Mouse (Mus musculus): ENCODE measurements at regions not wholly inside any gene's neighbourhood (a gene's known extent, or its start where the extent isn't known, plus 50 kb on each side); places are given as distances from the start of the nearest gene placed in this dataset.

DNA sequence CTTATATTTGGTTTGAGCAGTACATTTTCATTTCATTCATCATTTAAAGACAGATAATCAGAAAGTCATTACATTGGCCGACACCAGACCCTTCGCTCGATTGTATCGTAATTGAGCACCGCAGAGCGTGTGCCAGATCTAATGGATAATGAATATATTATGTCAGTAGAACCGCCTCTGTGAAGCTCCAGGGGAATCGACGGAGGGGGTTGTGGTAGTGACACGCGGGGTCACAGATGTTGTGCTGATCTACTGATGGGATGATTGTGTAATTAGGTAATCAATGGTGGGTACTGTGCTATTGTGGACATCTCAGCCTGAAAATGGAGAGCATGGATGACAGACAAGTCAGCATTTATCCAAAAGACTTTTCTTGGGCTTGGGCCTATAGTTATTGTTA lies 414.3 kb upstream of the Tenm2 start:
- WGBS (ENCODE audit: insufficient replicate concordance): 72% methylated on average over 11 of the region's 11 CpGs
- H3K9ac ChIP-seq (ENCODE audit: low read depth, low read length): no peak overlapping the region
- no peak overlapping the region for H3K27ac ChIP-seq (ENCODE audit: low read length)
- no peaks in the 10 kb centered on the region for H3K4me1 ChIP-seq (ENCODE audit: control insufficient read depth, low read depth, low read length)
- no peak overlapping the region for H3K4me3 ChIP-seq (ENCODE audit: low read depth, low read length)
- no peak for ATAC-seq (ENCODE audit: low read depth)
- no peaks in the 10 kb centered on the region for H3K9me3 ChIP-seq (replicated peaks; ENCODE audit: control insufficient read depth, low read length)
- H3K4me2 ChIP-seq (ENCODE audit: low read depth, low read length): no peak overlapping the region
- no peaks in the 10 kb centered on the region for H3K36me3 ChIP-seq (ENCODE audit: control insufficient read depth, insufficient read depth)
- H3K27me3 ChIP-seq (ENCODE audit: control insufficient read depth, insufficient read depth, low read depth, low read length): no peaks in the 10 kb centered on the region

- no peaks in the 10 kb centered on the region for H3K36me3 ChIP-seq (ENCODE audit: control insufficient read depth, insufficient read depth)
- no peak for ATAC-seq (ENCODE audit: low read depth)
- no peak overlapping the region for H3K9ac ChIP-seq (ENCODE audit: low read depth, low read length)
- no peak overlapping the region for H3K4me3 ChIP-seq (ENCODE audit: low read depth, low read length)
- no peaks in the 10 kb centered on the region for H3K4me1 ChIP-seq (ENCODE audit: control insufficient read depth, low read depth, low read length)
- H3K27me3 ChIP-seq (ENCODE audit: control insufficient read depth, insufficient read depth, low read depth, low read length): no peaks in the 10 kb centered on the region
- H3K27ac ChIP-seq (ENCODE audit: low read length): no peak overlapping the region
- H3K9me3 ChIP-seq (replicated peaks; ENCODE audit: control insufficient read depth, low read length): no peaks in the 10 kb centered on the region
- WGBS (ENCODE audit: insufficient replicate concordance): 51% methylated on average over 2 of the region's 2 CpGs
- no peak overlapping the region for H3K4me2 ChIP-seq (ENCODE audit: low read depth, low read length)
Measured at GRCm38 (mm10) chr11:37623290-37623689, 387.5 kb upstream of the Tenm2 start.

DNA sequence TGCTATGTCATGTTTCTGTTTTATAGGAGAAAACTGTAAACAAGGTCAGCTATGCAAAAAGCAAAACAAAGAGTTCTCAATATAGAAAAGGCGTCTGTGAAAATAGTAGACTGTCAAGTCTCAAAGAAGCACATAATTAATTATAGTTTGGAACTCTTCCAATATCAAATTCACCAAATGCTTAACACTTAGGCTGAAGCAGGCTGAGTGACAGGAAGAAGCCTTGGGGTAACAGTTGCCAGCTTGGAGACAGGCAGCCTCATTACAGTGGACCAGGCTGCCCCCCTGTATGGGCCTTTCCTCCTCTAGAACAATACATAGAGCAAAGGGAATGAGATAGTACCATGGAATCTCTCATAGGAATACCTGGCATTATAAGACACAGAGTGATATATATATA lies 364.8 kb upstream of the Tenm2 start:
- WGBS (ENCODE audit: insufficient replicate concordance): 65% methylated on average over 1 of the region's 1 CpGs
- Histone ChIP-seq H3K27me3 (ENCODE audit: control insufficient read depth, insufficient read depth, low read depth, low read length) (no peaks in the 10 kb centered on the region), H3K9ac (ENCODE audit: low read depth, low read length) (no peak overlapping the region), H3K36me3 (ENCODE audit: control insufficient read depth, insufficient read depth) (no peaks in the 10 kb centered on the region), H3K9me3 (replicated peaks; ENCODE audit: control insufficient read depth, low read length) (no peaks in the 10 kb centered on the region), H3K4me1 (ENCODE audit: control insufficient read depth, low read depth, low read length) (no peaks in the 10 kb centered on the region), H3K27ac (ENCODE audit: low read length) (no peak overlapping the region), H3K4me3 (ENCODE audit: low read depth, low read length) (no peak overlapping the region), H3K4me2 (ENCODE audit: low read depth, low read length) (no peak overlapping the region)
- ATAC-seq (ENCODE audit: low read depth): no peak

DNA sequence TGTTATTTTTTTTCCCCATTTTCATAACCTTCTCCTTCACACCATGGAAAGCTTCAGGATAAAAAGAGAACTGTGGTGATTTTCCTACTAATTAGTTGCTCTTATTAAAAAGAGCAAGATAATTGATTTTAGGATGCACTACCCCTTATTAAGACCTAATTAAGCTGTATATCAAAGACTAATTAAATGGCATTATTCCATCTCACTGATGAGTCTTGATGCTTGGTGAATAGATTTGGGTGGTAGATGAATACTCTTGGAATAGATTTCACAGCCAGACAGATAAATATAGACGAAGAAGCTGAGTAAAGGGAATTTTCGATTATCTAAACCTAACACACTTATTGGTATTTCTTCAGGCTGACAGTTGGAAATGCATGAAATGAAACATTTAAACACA lies 346.5 kb upstream of the Tenm2 start:
- Histone ChIP-seq H3K9me3 (replicated peaks; ENCODE audit: control insufficient read depth, low read length) (no peaks in the 10 kb centered on the region), H3K4me2 (ENCODE audit: low read depth, low read length) (no peak overlapping the region), H3K27me3 (ENCODE audit: control insufficient read depth, insufficient read depth, low read depth, low read length) (no peaks in the 10 kb centered on the region), H3K9ac (ENCODE audit: low read depth, low read length) (no peak overlapping the region), H3K36me3 (ENCODE audit: control insufficient read depth, insufficient read depth) (no peaks in the 10 kb centered on the region), H3K4me1 (ENCODE audit: control insufficient read depth, low read depth, low read length) (no peaks in the 10 kb centered on the region), H3K27ac (ENCODE audit: low read length) (no peak overlapping the region), H3K4me3 (ENCODE audit: low read depth, low read length) (no peak overlapping the region)
- ATAC-seq (ENCODE audit: low read depth): no peak
- WGBS (ENCODE audit: insufficient replicate concordance): 35% methylated on average over 2 of the region's 2 CpGs

GRCm38 (mm10) chr11:37533624-37534023 lies 297.9 kb upstream of the Tenm2 start:
- Histone ChIP-seq H3K27me3 (ENCODE audit: control insufficient read depth, insufficient read depth, low read depth, low read length) (no peaks in the 10 kb centered on the region), H3K9me3 (replicated peaks; ENCODE audit: control insufficient read depth, low read length) (no peaks in the 10 kb centered on the region), H3K4me1 (ENCODE audit: control insufficient read depth, low read depth, low read length) (no peaks in the 10 kb centered on the region), H3K4me2 (ENCODE audit: low read depth, low read length) (no peak overlapping the region), H3K27ac (ENCODE audit: low read length) (no peak overlapping the region), H3K36me3 (ENCODE audit: control insufficient read depth, insufficient read depth) (no peaks in the 10 kb centered on the region), H3K4me3 (ENCODE audit: low read depth, low read length) (no peak overlapping the region), H3K9ac (ENCODE audit: low read depth, low read length) (no peak overlapping the region)
- 51% methylated on average over 2 of the region's 2 CpGs for WGBS (ENCODE audit: insufficient replicate concordance)
- no peak for ATAC-seq (ENCODE audit: low read depth)

GRCm38 (mm10) chr11:37532476-37532875 lies 296.7 kb upstream of the Tenm2 start:
- no peak for ATAC-seq (ENCODE audit: low read depth)
- Histone ChIP-seq H3K27me3 (ENCODE audit: control insufficient read depth, insufficient read depth, low read depth, low read length) (no peaks in the 10 kb centered on the region), H3K9me3 (replicated peaks; ENCODE audit: control insufficient read depth, low read length) (no peaks in the 10 kb centered on the region), H3K4me2 (ENCODE audit: low read depth, low read length) (no peak overlapping the region), H3K4me1 (ENCODE audit: control insufficient read depth, low read depth, low read length) (no peaks in the 10 kb centered on the region), H3K27ac (ENCODE audit: low read length) (no peak overlapping the region), H3K4me3 (ENCODE audit: low read depth, low read length) (no peak overlapping the region), H3K36me3 (ENCODE audit: control insufficient read depth, insufficient read depth) (no peaks in the 10 kb centered on the region), H3K9ac (ENCODE audit: low read depth, low read length) (no peak overlapping the region)
- 14% methylated on average over 2 of the region's 2 CpGs for WGBS (ENCODE audit: insufficient replicate concordance)

- no peaks in the 10 kb centered on the region for H3K36me3 ChIP-seq (ENCODE audit: control insufficient read depth, insufficient read depth)
- no peak for ATAC-seq (ENCODE audit: low read depth)
- 68% methylated on average over 3 of the region's 3 CpGs for WGBS (ENCODE audit: insufficient replicate concordance)
- no peak overlapping the region for H3K9ac ChIP-seq (ENCODE audit: low read depth, low read length)
- no peaks in the 10 kb centered on the region for H3K9me3 ChIP-seq (replicated peaks; ENCODE audit: control insufficient read depth, low read length)
- no peak overlapping the region for H3K4me3 ChIP-seq (ENCODE audit: low read depth, low read length)
- H3K4me2 ChIP-seq (ENCODE audit: low read depth, low read length): no peak overlapping the region
- H3K27me3 ChIP-seq (ENCODE audit: control insufficient read depth, insufficient read depth, low read depth, low read length): no peaks in the 10 kb centered on the region
- no peaks in the 10 kb centered on the region for H3K4me1 ChIP-seq (ENCODE audit: control insufficient read depth, low read depth, low read length)
- H3K27ac ChIP-seq (ENCODE audit: low read length): no peak overlapping the region
Measured at GRCm38 (mm10) chr11:37498463-37499015, 262.8 kb upstream of the Tenm2 start.

DNA sequence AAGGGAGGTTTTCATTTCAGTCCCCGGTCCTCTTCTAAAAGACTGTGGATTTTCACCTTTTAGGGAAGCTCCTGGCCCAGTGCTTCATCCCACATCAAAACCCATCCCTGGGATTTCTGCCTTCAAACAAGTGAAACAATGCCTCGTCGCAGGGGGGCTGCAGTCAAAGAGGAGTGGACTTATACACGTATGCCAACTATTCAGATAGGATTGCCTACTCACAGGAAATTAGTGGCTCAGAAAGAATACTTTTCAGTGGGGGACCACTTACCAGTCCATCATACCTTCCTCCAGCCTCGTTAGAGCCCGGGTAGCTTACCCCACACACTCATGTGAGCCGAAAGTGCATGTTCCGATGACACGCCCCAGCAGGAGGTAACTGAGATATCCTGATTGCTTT lies 262.1 kb upstream of the Tenm2 start:
- Histone ChIP-seq H3K9me3 (replicated peaks; ENCODE audit: control insufficient read depth, low read length) (no peaks in the 10 kb centered on the region), H3K36me3 (ENCODE audit: control insufficient read depth, insufficient read depth) (no peaks in the 10 kb centered on the region), H3K9ac (ENCODE audit: low read depth, low read length) (no peak overlapping the region), H3K4me2 (ENCODE audit: low read depth, low read length) (no peak overlapping the region), H3K4me3 (ENCODE audit: low read depth, low read length) (no peak overlapping the region), H3K4me1 (ENCODE audit: control insufficient read depth, low read depth, low read length) (no peaks in the 10 kb centered on the region), H3K27me3 (ENCODE audit: control insufficient read depth, insufficient read depth, low read depth, low read length) (no peaks in the 10 kb centered on the region), H3K27ac (ENCODE audit: low read length) (no peak overlapping the region)
- WGBS (ENCODE audit: insufficient replicate concordance): 62% methylated on average over 9 of the region's 9 CpGs
- no peak for ATAC-seq (ENCODE audit: low read depth)

- Histone ChIP-seq H3K9ac (ENCODE audit: low read depth, low read length) (no peak overlapping the region), H3K9me3 (replicated peaks; ENCODE audit: control insufficient read depth, low read length) (no peaks in the 10 kb centered on the region), H3K4me1 (ENCODE audit: control insufficient read depth, low read depth, low read length) (no peaks in the 10 kb centered on the region), H3K27me3 (ENCODE audit: control insufficient read depth, insufficient read depth, low read depth, low read length) (no peaks in the 10 kb centered on the region), H3K4me2 (ENCODE audit: low read depth, low read length) (no peak overlapping the region), H3K4me3 (ENCODE audit: low read depth, low read length) (no peak overlapping the region), H3K27ac (ENCODE audit: low read length) (no peak overlapping the region), H3K36me3 (ENCODE audit: control insufficient read depth, insufficient read depth) (no peaks in the 10 kb centered on the region)
- no peak for ATAC-seq (ENCODE audit: low read depth)
- WGBS (ENCODE audit: insufficient replicate concordance): 58% methylated on average over 3 of the region's 3 CpGs
Measured at GRCm38 (mm10) chr11:37480236-37480635, 244.5 kb upstream of the Tenm2 start.
